8 mouse cellular contexts compared by ENCODE assay signal in genomic region chr8:12915187-12916006, GRCm38 (mm10). TPM values are rescaled to one million over a fixed set of nuclear protein-coding genes. Genes with fewer than 3 reads are reported as not detected.
A peak's percentile ranks its signal among the peaks of the same experiment; 100 is the strongest.
DNase-seq lines count a peak whose midpoint lies in the region; ATAC-seq and TF ChIP-seq lines count a peak whose summit lies in the region.

No protein-coding gene starts in this region.

- ATAC-seq in megakaryocyte, adult 5-6 weeks (ENCODE audit: poor library complexity, severe bottlenecking) = no peak
- ATAC-seq in hindbrain, embryonic 16.5 days = peak; percentile 85
- no peak for ATAC-seq in liver, embryonic 12.5 days
- no peak for ATAC-seq in granulocyte monocyte progenitor cell, adult 5-6 weeks (replicated peaks; ENCODE audit: poor library complexity, severe bottlenecking)

- TF ChIP-seq CTCF in small intestine, adult 2 months (IDR thresholded peaks at IDR 0.05; ENCODE audit: extremely low read depth, insufficient read length, insufficient replicate concordance, low read depth, low read length) = no peak

- TF ChIP-seq POLR2A in small intestine, adult 2 months (IDR thresholded peaks at IDR 0.05; ENCODE audit: low read depth, low read length) = no peak

- H3K4me2 ChIP-seq in hindbrain, embryonic 16.5 days (ENCODE audit: low read length) = peak overlapping the region; percentile 79
- peak overlapping the region; percentile 53 for H3K4me2 ChIP-seq in liver, embryonic 12.5 days

- H3K27me3 ChIP-seq in megakaryocyte, embryonic 14.5 days (replicated peaks) = peaks cover 65% of the 10 kb centered on the region
- H3K27me3 ChIP-seq in hindbrain, embryonic 16.5 days (replicated peaks; ENCODE audit: control insufficient read depth, insufficient read depth, low read length) = no peaks in the 10 kb centered on the region
- peaks cover 44% of the 10 kb centered on the region for H3K27me3 ChIP-seq in liver, embryonic 12.5 days (replicated peaks)
- no peaks in the 10 kb centered on the region for H3K27me3 ChIP-seq in small intestine, adult 2 months (ENCODE audit: control insufficient read depth, insufficient read depth, low read length)

- peak overlapping the region; percentile 72 for H3K9ac ChIP-seq in hindbrain, embryonic 16.5 days (ENCODE audit: low read depth, low read length)
- no peak overlapping the region for H3K9ac ChIP-seq in liver, embryonic 12.5 days

- H3K27ac ChIP-seq in hindbrain, embryonic 16.5 days (ENCODE audit: low read depth, low read length) = peak overlapping the region; percentile 86
- H3K27ac ChIP-seq in liver, embryonic 12.5 days = no peak overlapping the region
- no peak overlapping the region for H3K27ac ChIP-seq in small intestine, adult 2 months (ENCODE audit: insufficient read depth, low read depth, low read length)

- peak overlapping the region; percentile 64 for H3K4me3 ChIP-seq in megakaryocyte, embryonic 14.5 days (replicated peaks)
- peak overlapping the region; percentile 59 for H3K4me3 ChIP-seq in hindbrain, embryonic 16.5 days (ENCODE audit: low read length)
- H3K4me3 ChIP-seq in liver, embryonic 12.5 days = peak overlapping the region; percentile 26
- peak overlapping the region; percentile 54 for H3K4me3 ChIP-seq in small intestine, adult 2 months (ENCODE audit: low read depth, low read length)

- peaks cover 18% of the 10 kb centered on the region for H3K9me3 ChIP-seq in megakaryocyte, embryonic 14.5 days
- H3K9me3 ChIP-seq in hindbrain, embryonic 16.5 days (ENCODE audit: control insufficient read depth, low read length) = no peaks in the 10 kb centered on the region
- no peaks in the 10 kb centered on the region for H3K9me3 ChIP-seq in liver, embryonic 12.5 days (replicated peaks)

- 12% methylated on average over 38 of the region's 42 CpGs for WGBS in hindbrain, embryonic 16.5 days
- WGBS in liver, embryonic 12.5 days (ENCODE audit: insufficient replicate concordance) = 20% methylated on average over 42 of the region's 42 CpGs
- WGBS in small intestine, adult 2 months = 9% methylated on average over 42 of the region's 42 CpGs

- H3K36me3 ChIP-seq in megakaryocyte, embryonic 14.5 days (replicated peaks; ENCODE audit: low read length) = peaks cover 50% of the 10 kb centered on the region
- H3K36me3 ChIP-seq in hindbrain, embryonic 16.5 days (ENCODE audit: control insufficient read depth, insufficient read depth, low read length) = no peaks in the 10 kb centered on the region
- no peaks in the 10 kb centered on the region for H3K36me3 ChIP-seq in liver, embryonic 12.5 days
- no peaks in the 10 kb centered on the region for H3K36me3 ChIP-seq in small intestine, adult 2 months (ENCODE audit: control insufficient read depth, insufficient read depth, low read length)

- peak; percentile 78 for DNase-seq in embryo, embryonic 11 days
- no peak for DNase-seq in spleen, adult 18-20 months

- H3K4me1 ChIP-seq in megakaryocyte, embryonic 14.5 days = peaks cover 55% of the 10 kb centered on the region
- H3K4me1 ChIP-seq in hindbrain, embryonic 16.5 days (ENCODE audit: control insufficient read depth, insufficient read depth, low read depth, low read length) = peaks cover 20% of the 10 kb centered on the region
- H3K4me1 ChIP-seq in liver, embryonic 12.5 days = no peaks in the 10 kb centered on the region
- peaks cover 8% of the 10 kb centered on the region; the same call in 1 of the 2 replicates for H3K4me1 ChIP-seq in small intestine, adult 2 months (ENCODE audit: control insufficient read depth, insufficient read depth, insufficient read length, low read length)

RNA-seq across cellular contexts. Expression of gene Mcf2l, which starts 41.8 kb away (rescaled TPM):
- 57.1 and 57.7 TPM in 2 replicates for polyA plus RNA-seq in megakaryocyte, embryonic 14.5 days (2012; ENCODE audit: insufficient read depth, low replicate concordance)
- total RNA-seq in megakaryocyte, adult 5-6 weeks (2015) = 7.2 and 10.1 TPM in 2 replicates
- total RNA-seq in megakaryocyte, adult 5-6 weeks (2017) = 26.4 and 32.3 TPM in 2 replicates
- polyA plus RNA-seq in hindbrain, embryonic 16.5 days (2015; fragmentation: Nextera tagmentation; extraction: Ambion mirVana) = 142 and 159 TPM in 2 replicates
- 1.9 and 2.1 TPM in 2 replicates for polyA plus RNA-seq in liver, embryonic 12.5 days (2016; fragmentation: Nextera tagmentation; extraction: Ambion mirVana)
- polyA plus RNA-seq in small intestine, adult 2 months (2012; rRNA removed) = 6.3 and 11.2 TPM in 2 replicates
- 19.5 and 19.8 TPM in 2 replicates for total RNA-seq in granulocyte monocyte progenitor cell, adult 5-6 weeks (2014; fragmentation: Nextera tagmentation)
- total RNA-seq in granulocyte monocyte progenitor cell, adult 5-6 weeks (2017) = 16.2 and 16.4 TPM in 2 replicates
